Mouse (Mus musculus) common myeloid progenitor, adult 5-6 weeks (primary cell): ENCODE data around the gene Npb. TPM values are rescaled to one million over a fixed set of nuclear protein-coding genes. Genes with fewer than 3 reads are reported as not detected.

ENCODE experiments used
- total RNA-seq: library from RNA; stranded (forward); fragments of 200-1000, 187-1606 nt; gene quantifications from 2 replicates; pipeline ENCODE4 v1.2.3, GENCODE M21; 2017

Npb gene
- total RNA-seq, 1 experiment from 2014 or later: not detected

Other genes with a start within 250 kb of the Npb start
- not detected in 2 replicates for gene Fscn2, start 246.9 kb upstream of the Npb start, total RNA-seq
- gene Faap100, start 229.7 kb upstream of the Npb start, total RNA-seq: 6.6 and 18.3 TPM in 2 replicates
- gene Nploc4, start 170.8 kb upstream of the Npb start, total RNA-seq: 29.8 and 37.9 TPM in 2 replicates
- gene Tspan10, start 165.8 kb upstream of the Npb start, total RNA-seq: not detected in 2 replicates
- not detected in 2 replicates for gene Pde6g, start 155.0 kb upstream of the Npb start, total RNA-seq
- 6.5 and 13.6 TPM in 2 replicates for gene Oxld1, start 150.4 kb upstream of the Npb start, total RNA-seq
- 73.3 and 101 TPM in 2 replicates for gene Ccdc137, start 150.4 kb upstream of the Npb start, total RNA-seq
- 7.7 and 9.4 TPM in 2 replicates for gene Arl16, start 140.9 kb upstream of the Npb start, total RNA-seq
- gene Mrpl12, start 123.9 kb upstream of the Npb start, total RNA-seq: 121 and 140 TPM in 2 replicates
- gene Slc25a10, start 116.6 kb upstream of the Npb start, total RNA-seq: 8.2 and 12.1 TPM in 2 replicates
- not detected in 2 replicates for gene Gcgr, start 77.8 kb upstream of the Npb start, total RNA-seq
- gene Mcrip1, start 58.8 kb upstream of the Npb start, total RNA-seq: 26.5 and 31.0 TPM in 2 replicates
- not detected in 2 replicates for gene Ppp1r27, start 57.3 kb upstream of the Npb start, total RNA-seq
- gene P4hb, start 35.2 kb upstream of the Npb start, total RNA-seq: 494 and 545 TPM in 2 replicates
- 148 and 170 TPM in 2 replicates for gene Arhgdia, start 26.9 kb upstream of the Npb start, total RNA-seq
- 248 and 287 TPM in 2 replicates for gene Alyref, start 10.1 kb upstream of the Npb start, total RNA-seq
- 27.2 and 32.1 TPM in 2 replicates for gene Anapc11, start 10.1 kb upstream of the Npb start, total RNA-seq
- gene Pcyt2, start 9.5 kb downstream of the Npb start, total RNA-seq: 34.5 and 38.6 TPM in 2 replicates
- 45.8 and 50.4 TPM in 2 replicates for gene Sirt7, start 16.8 kb downstream of the Npb start, total RNA-seq
- 20.3 and 22.1 TPM in 2 replicates for gene Mafg, start 25.1 kb downstream of the Npb start, total RNA-seq
- 9.9 and 11.7 TPM in 2 replicates for gene Pycr1, start 35.3 kb downstream of the Npb start, total RNA-seq
- gene Myadml2, start 39.7 kb downstream of the Npb start, total RNA-seq: not detected in 2 replicates
- gene Notum, start 52.7 kb downstream of the Npb start, total RNA-seq: not detected in 2 replicates
- gene Aspscr1, start 64.5 kb downstream of the Npb start, total RNA-seq: 31.8 and 44.9 TPM in 2 replicates
- gene Cenpx, start 105.3 kb downstream of the Npb start, total RNA-seq: 81.5 and 113 TPM in 2 replicates
- 30.3 and 30.9 TPM in 2 replicates for gene Lrrc45, start 105.4 kb downstream of the Npb start, total RNA-seq
- not detected in 2 replicates for gene Rac3, start 113.0 kb downstream of the Npb start, total RNA-seq
- 8.4 and 9.5 TPM in 2 replicates for gene Dcxr, start 118.8 kb downstream of the Npb start, total RNA-seq
- not detected in 2 replicates for gene Cbr2, start 123.6 kb downstream of the Npb start, total RNA-seq
- gene Hmga1b, start 154.3 kb downstream of the Npb start, total RNA-seq: 18.9 and 25.7 TPM in 2 replicates
- gene Rfng, start 175.7 kb downstream of the Npb start, total RNA-seq: 4.8 and 5.6 TPM in 2 replicates
- 66.0 and 88.2 TPM in 2 replicates for gene Gps1, start 175.8 kb downstream of the Npb start, total RNA-seq
- gene Dus1l, start 187.9 kb downstream of the Npb start, total RNA-seq: 43.2 and 57.9 TPM in 2 replicates
- gene Fasn, start 216.1 kb downstream of the Npb start, total RNA-seq: 46.0 and 62.3 TPM in 2 replicates